Mouse (Mus musculus) stomach, embryonic 16.5 days (tissue): ENCODE results near the gene Nectin4. TPM values are rescaled to one million over a fixed set of nuclear protein-coding genes. Genes with fewer than 3 reads are reported as not detected.

ENCODE experiments used
- ATAC-seq: fragments of 200-750 bp; cut with Nextera tagmentation; 2 replicates; pipeline ENCODE4 v1.8.0; 2017; ENCODE audit warnings: moderate number of reproducible peaks, moderate TSS enrichment; ENCODE audit not compliant: insufficient read depth, low FRiP score
- H3K27ac ChIP-seq: fragments of 300-500 bp; sonication (generic); 2 replicates; pipeline ENCODE4 v1.5.1; 2014; ENCODE audit warnings: low read length
- H3K27me3 ChIP-seq: fragments of 300-500 bp; sonication (generic); 2 replicates; pipeline ENCODE4 v1.6.1; 2014; ENCODE audit warnings: low read length, control low read depth, mixed read lengths; ENCODE audit not compliant: control insufficient read depth, insufficient read depth
- H3K36me3 ChIP-seq: fragments of 300-500 bp; sonication (generic); 2 replicates; pipeline ENCODE4 v1.6.1; 2014; ENCODE audit warnings: low read length; ENCODE audit not compliant: control insufficient read depth, insufficient read depth
- H3K4me1 ChIP-seq: fragments of 300-500 bp; sonication (generic); 2 replicates; pipeline ENCODE4 v1.6.1; 2014; ENCODE audit warnings: low read length, control low read depth, mixed read lengths; ENCODE audit not compliant: control insufficient read depth, insufficient read depth
- H3K4me2 ChIP-seq: fragments of 300-500 bp; sonication (generic); 2 replicates; pipeline ENCODE4 v1.6.1; 2014; ENCODE audit warnings: low read depth, low read length, mixed read lengths
- H3K4me3 ChIP-seq: fragments of 300-500 bp; sonication (generic); replicated peaks from 2 replicates; pipeline ENCODE4 v1.5.1; 2014; ENCODE audit warnings: mild to moderate bottlenecking, low read length
- H3K9ac ChIP-seq: fragments of 300-500 bp; sonication (generic); 2 replicates; pipeline ENCODE4 v1.6.1; 2014; ENCODE audit warnings: low read length
- H3K9me3 ChIP-seq: fragments of 300-500 bp; sonication (generic); replicated peaks from 2 replicates; pipeline ENCODE4 v1.6.1; 2016; ENCODE audit warnings: low read length, control low read depth; ENCODE audit not compliant: control insufficient read depth
- WGBS: fragments of 180-500 bp; shearing (Covaris S2); extraction: QIAGEN DNeasy Blood & Tissue Kit; methylation state at CpG from one replicate; pipeline ENCODE4 v1.1.7; 2014; 5-methylcytosine and 5-hydroxymethylcytosine counted together
- polyA plus RNA-seq: library from polyadenylated mRNA; unstranded; fragments of >200 nt; fragmentation: Nextera tagmentation; extraction: Ambion mirVana; gene quantifications from 2 replicates; pipeline ENCODE4 v1.2.1, GENCODE M21; 2015

The Nectin4 gene
- polyA plus RNA-seq, 1 experiment from 2014 or later = 42.8 TPM

DNA sequence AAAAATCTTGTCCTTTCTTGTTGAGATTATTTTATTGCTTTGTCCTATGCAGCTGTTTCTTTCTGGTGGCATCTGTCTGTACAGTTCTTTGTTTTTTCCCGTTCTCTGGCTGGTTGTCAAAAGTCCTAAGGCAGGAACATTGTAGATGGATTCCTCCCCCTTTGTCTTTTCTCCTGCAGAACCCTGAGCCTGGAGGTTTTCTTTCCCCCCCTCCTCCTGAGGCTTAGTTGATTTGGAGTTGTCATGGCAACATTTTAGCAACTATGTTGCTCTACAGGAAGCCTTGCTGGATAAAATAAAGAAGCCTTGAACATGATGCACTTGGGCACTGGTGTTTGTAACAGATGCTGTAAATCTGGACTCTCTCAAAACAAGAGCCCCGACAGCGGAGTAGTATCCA is 42.5 kb downstream of the Nectin4 start:
- whole genome bisulfite sequencing = 41% methylated on average over 3 of the region's 3 CpGs
- H3K4me2 ChIP-seq = peak overlapping the region; percentile 59
- ATAC-seq = no peak

DNA sequence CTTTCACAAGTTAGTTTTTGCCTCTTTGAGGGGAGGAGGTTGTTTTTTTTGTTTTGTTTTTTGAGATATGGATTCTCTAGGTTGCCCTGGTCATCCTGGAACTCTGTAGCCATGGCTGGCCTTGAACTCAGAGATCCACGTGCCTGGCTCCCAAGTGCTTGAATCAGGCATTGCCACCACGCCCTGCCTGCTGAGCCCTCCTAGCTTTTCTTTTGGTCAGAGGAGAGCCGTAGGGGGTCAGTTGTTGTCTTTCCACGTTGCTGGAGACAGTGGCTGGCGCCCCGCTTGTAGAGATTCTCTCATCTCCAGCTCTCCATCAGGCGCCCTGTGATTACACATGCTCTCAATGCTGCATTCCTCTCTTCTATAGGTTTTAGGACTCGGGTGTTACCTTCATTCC is 43.7 kb downstream of the Nectin4 start:
- Histone ChIP-seq H3K27ac (no peak overlapping the region), H3K4me2 (no peak overlapping the region), H3K4me3 (no peak overlapping the region), H3K9ac (no peak overlapping the region), H3K36me3 (peaks cover 19% of the 10 kb centered on the region; the same call in 1 of the 2 replicates), H3K9me3 (no peaks in the 10 kb centered on the region), H3K4me1 (0 out of 2 replicates have a peak, but pooled peaks cover 6% of the 10 kb centered on the region), H3K27me3 (no peaks in the 10 kb centered on the region)
- WGBS = 78% methylated on average over 8 of the region's 8 CpGs
- no peak for ATAC-seq

More for the DNA sequence above, 42.5 kb downstream of the Nectin4 start:
- Histone ChIP-seq H3K27me3 (no peaks in the 10 kb centered on the region), H3K36me3 (peaks cover 16% of the 10 kb centered on the region; the same call in 1 of the 2 replicates), H3K9me3 (no peaks in the 10 kb centered on the region), H3K4me1 (0 out of 2 replicates have a peak, but pooled peaks cover 6% of the 10 kb centered on the region), H3K9ac (peak overlapping the region; percentile 97), H3K4me3 (peak overlapping the region; percentile 94), H3K27ac (peak overlapping the region; percentile 93)

DNA sequence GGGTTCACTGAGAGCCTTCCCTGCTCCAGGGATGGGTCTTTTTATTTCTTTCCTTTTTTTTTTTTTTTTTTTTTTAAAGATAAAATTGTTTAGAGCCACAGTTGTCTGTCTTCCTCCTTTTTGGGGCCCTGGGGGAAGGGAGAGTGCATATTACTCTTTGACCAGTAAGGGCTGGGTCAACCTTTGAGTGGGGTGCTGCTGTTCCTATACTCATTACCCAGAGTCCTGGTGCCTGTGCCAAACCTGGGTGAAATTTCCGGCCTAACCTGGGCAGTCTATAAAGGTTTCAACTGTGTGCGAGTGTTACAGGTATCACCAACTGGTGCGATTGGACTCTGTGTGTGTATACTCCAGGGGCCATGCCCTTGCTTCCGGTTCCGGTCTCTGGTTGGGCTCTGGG is 48.8 kb downstream of the Nectin4 start, which contains the start of gene Tstd1:
TSS of gene Tstd1 (plus strand) at position 213 of the 400 bp plus-strand sequence.
- Histone ChIP-seq H3K27ac (peak within 1 kb of the TSS; percentile 46; the same call in 1 of the 2 replicates), H3K9ac (no peak within 1 kb of the TSS; the same call in 1 of the 2 replicates), H3K27me3 (no peaks in the 10 kb centered on the region), H3K4me2 (no peak within 1 kb of the TSS), H3K4me1 (peaks cover 5% of the 10 kb centered on the region), H3K36me3 (peaks cover 21% of the 10 kb centered on the region; the same call in 1 of the 2 replicates), H3K4me3 (no peak within 1 kb of the TSS), H3K9me3 (no peaks in the 10 kb centered on the region)
- 84% methylated on average over 5 of the region's 5 CpGs for WGBS
- no peak for ATAC-seq

DNA sequence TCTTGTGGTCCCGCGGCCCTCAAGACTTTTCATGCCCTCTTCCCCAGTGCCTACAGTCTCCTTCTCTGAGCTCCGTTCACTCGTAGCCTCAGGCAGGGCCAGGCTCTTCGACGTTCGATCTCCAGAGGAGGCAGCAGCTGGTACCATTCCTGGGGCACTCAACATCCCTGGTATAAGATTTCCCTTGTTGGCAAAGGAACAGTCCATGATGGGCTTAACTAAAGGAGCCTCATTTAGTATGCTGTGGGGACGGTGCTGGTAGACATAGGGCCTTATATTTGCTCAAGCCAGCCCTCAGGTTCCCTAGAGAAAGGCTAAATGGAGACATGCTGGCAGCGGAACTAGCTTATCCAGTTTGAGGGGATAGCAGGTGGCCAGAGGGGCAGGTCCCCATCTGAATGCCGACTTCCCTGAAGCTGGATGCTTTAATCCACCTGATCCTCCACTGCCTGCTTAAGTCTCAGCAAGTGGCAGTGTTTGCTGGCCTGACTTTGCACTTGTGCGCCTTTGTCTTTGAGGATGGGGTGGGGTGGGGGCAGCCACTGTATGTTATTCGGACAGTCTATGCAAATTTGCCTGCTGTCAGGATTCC is 49.5 kb downstream of the Nectin4 start:
- H3K9me3 ChIP-seq = no peaks in the 10 kb centered on the region
- peaks cover 21% of the 10 kb centered on the region; the same call in 1 of the 2 replicates for H3K36me3 ChIP-seq
- peak overlapping the region; percentile 46; the same call in 1 of the 2 replicates for H3K27ac ChIP-seq
- peaks cover 5% of the 10 kb centered on the region for H3K4me1 ChIP-seq
- no peak overlapping the region for H3K4me3 ChIP-seq
- 59% methylated on average over 12 of the region's 12 CpGs for WGBS
- no peak overlapping the region for H3K4me2 ChIP-seq
- no peaks in the 10 kb centered on the region for H3K27me3 ChIP-seq
- ATAC-seq = peak; percentile 20; the same call in 1 of the 2 replicates
- no peak overlapping the region for H3K9ac ChIP-seq

DNA sequence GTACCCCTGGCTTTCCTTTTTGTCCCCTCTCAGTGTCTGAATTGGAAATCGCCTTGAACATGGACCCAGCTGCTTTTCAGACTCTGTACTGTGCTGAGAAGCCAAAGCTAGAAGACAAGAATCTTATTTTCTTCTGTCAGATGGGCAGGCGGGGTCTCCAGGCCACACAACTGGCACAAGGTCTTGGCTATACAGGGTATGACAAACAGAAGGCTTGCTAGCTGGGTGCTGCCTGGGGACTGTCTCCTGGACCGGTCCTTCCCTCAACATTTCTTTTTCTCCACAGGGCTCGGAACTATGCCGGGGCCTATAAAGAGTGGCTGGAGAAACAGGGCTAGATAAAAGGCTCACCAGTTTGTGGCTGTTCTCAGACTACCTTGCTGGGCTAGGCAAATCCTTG is 50.0 kb downstream of the Nectin4 start:
- WGBS = 79% methylated on average over 5 of the region's 5 CpGs

DNA sequence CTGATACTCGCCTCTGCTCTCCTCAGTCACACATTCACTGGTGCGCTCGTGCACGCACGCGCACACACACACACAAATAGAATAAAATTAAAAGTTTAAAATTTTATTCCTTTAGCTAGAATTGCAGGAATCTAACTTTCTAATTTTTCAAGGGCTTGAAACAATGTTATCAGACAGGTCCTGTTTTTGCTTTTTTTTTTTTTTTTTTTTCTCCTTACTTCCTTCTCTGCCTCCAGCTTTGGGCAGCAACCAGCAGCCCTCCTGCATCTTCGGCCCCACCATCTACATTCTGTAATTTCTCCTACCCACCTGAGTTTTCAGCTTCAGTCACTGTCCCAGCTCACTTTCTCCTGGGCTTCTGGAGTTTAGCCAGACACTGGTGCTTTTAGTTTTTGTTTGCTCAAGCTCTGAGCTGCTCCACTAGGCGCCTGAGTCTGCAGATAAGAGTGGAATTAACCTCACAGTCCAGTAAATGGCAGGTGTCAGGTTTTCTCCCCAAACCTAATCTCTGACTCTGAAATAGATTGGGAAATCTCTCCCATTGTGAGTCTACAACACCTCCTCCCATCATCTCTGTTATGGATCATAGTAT is 52.7 kb downstream of the Nectin4 start:
- Histone ChIP-seq H3K36me3 (peaks cover 5% of the 10 kb centered on the region; the same call in 1 of the 2 replicates), H3K4me2 (no peak overlapping the region), H3K27ac (no peak overlapping the region), H3K27me3 (no peaks in the 10 kb centered on the region), H3K4me3 (no peak overlapping the region), H3K9me3 (no peaks in the 10 kb centered on the region), H3K9ac (no peak overlapping the region), H3K4me1 (peaks cover 10% of the 10 kb centered on the region)
- 71% methylated on average over 8 of the region's 8 CpGs for WGBS
- no peak for ATAC-seq

More for the DNA sequence above, 50.0 kb downstream of the Nectin4 start:
- no peaks in the 10 kb centered on the region for H3K9me3 ChIP-seq
- no peaks in the 10 kb centered on the region for H3K27me3 ChIP-seq
- peaks cover 5% of the 10 kb centered on the region for H3K4me1 ChIP-seq
- ATAC-seq = no peak
- H3K27ac ChIP-seq = peak overlapping the region; percentile 46; the same call in 1 of the 2 replicates
- H3K4me2 ChIP-seq = no peak overlapping the region
- H3K9ac ChIP-seq = no peak overlapping the region
- peaks cover 21% of the 10 kb centered on the region; the same call in 1 of the 2 replicates for H3K36me3 ChIP-seq
- H3K4me3 ChIP-seq = no peak overlapping the region

DNA sequence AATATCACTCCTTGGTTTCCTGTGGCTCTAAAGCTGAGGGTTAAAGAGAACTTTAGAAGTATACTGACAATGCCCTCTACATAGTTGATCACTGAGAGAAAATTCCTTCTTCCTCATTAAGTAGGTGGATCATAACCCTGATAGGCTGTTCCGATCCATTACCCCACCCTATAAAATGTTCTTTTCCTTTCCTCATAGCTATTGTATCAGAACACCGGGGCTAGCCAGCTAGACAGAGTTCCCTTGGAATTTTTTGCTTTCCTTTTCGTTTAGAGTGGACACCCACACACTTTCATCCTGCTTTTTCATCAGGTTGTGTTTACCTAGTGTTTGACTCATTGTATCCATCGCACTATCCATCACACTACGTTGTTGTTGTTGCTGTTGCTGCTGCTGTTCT is 54.7 kb downstream of the Nectin4 start:
- H3K27ac ChIP-seq = no peak overlapping the region
- peaks cover 5% of the 10 kb centered on the region; the same call in 1 of the 2 replicates for H3K4me1 ChIP-seq
- H3K9ac ChIP-seq = no peak overlapping the region
- ATAC-seq = no peak
- H3K36me3 ChIP-seq = no peaks in the 10 kb centered on the region
- H3K4me2 ChIP-seq = no peak overlapping the region
- H3K4me3 ChIP-seq = no peak overlapping the region
- H3K9me3 ChIP-seq = peaks cover 6% of the 10 kb centered on the region
- no peaks in the 10 kb centered on the region for H3K27me3 ChIP-seq
- 41% methylated on average over 5 of the region's 5 CpGs for WGBS

DNA sequence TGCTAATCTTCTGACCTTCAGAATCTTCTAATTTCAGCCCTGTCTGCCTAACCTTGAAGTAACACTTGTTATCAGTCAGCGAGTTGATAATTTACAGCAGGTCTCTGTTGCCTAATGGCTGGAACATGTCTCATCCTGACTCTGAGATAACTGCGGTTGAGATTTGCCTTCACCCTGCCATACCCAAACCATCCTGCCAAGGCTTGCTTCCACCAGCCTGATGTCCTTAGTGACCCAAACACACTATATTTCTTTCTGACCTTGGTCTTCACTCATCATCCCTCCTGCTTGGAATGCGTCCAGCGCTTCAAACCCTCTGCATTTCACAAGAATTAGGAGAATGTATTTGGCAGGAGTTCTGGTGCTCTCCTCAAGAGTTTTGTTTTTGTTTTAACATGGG is 55.2 kb downstream of the Nectin4 start:
- 48% methylated on average over 4 of the region's 4 CpGs for WGBS
- no peak overlapping the region for H3K4me3 ChIP-seq
- ATAC-seq = no peak

DNA sequence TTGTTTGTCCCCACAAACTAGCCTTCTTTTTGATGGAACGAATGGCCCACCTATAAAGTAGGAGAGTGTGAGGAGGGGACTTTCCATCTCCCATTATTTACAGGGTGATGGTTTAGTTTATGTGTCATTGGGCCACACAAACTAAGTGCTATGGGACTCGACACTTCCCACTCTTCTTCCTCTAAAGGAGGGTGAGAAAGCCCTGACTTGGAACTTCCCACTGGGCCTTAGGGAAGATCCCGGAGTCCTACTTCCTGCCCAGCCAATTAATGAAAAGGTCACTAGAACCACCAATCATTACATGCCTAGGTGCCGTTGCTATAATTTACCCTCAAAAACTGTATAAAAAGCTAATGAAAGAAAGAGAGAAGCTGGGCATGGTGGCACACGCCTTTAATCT is 62.3 kb downstream of the Nectin4 start:
- Histone ChIP-seq H3K4me2 (no peak overlapping the region), H3K27me3 (no peaks in the 10 kb centered on the region), H3K36me3 (no peaks in the 10 kb centered on the region), H3K9ac (no peak overlapping the region), H3K9me3 (peaks cover 6% of the 10 kb centered on the region), H3K4me1 (0 out of 2 replicates have a peak, but pooled peaks cover 6% of the 10 kb centered on the region), H3K27ac (no peak overlapping the region), H3K4me3 (no peak overlapping the region)
- 72% methylated on average over 5 of the region's 5 CpGs for WGBS
- ATAC-seq = no peak

More for the DNA sequence above, 55.2 kb downstream of the Nectin4 start:
- H3K36me3 ChIP-seq = no peaks in the 10 kb centered on the region
- H3K4me2 ChIP-seq = no peak overlapping the region
- peaks cover 6% of the 10 kb centered on the region for H3K9me3 ChIP-seq
- no peaks in the 10 kb centered on the region for H3K27me3 ChIP-seq
- H3K27ac ChIP-seq = no peak overlapping the region
- H3K4me1 ChIP-seq = peaks cover 5% of the 10 kb centered on the region; the same call in 1 of the 2 replicates
- no peak overlapping the region for H3K9ac ChIP-seq
